Mouse (Mus musculus): ENCODE results near the gene Card10.

- TF ChIP-seq CTCF (IDR thresholded peaks at IDR 0.05; ENCODE audit: control insufficient read depth, insufficient read depth, low read length) (no peak), POLR2A (IDR thresholded peaks at IDR 0.05; ENCODE audit: borderline replicate concordance, control insufficient read depth, low read depth, low read length) (no peak)
Observed at GRCm38 (mm10) chr15:78788042-78788441, 14.8 kb downstream of the Card10 start.

All from bone marrow, adult 2 months (tissue).